Mouse (Mus musculus) CD4-positive, CD25-positive, alpha-beta regulatory T cell, adult 2 months (primary cell): Measurements from ENCODE around the gene Gm12248.
A peak's percentile ranks its signal among the peaks of the same experiment; 100 is the strongest.
"Not testable (repeated sequence)": the region's sequence is repeated elsewhere in the genome, so short reads cannot be mapped to it uniquely, and the experiment has no call there.

Source experiments
- DNase-seq: peaks from one replicate; pipeline ENCODE4 v3.0.0-alpha.2; 2012; ENCODE audit warnings: low read depth, low spot score

Gm12248 gene

GRCm38 (mm10) chr11:58102581-58103343 is 9.8 kb upstream of the Gm12248 start:
- DNase-seq, result peak; percentile 62

GRCm38 (mm10) chr11:58102146-58102545 is 9.2 kb upstream of the Gm12248 start:
- no peak for DNase-seq

GRCm38 (mm10) chr11:58101194-58101720 is 8.3 kb upstream of the Gm12248 start:
- no peak for DNase-seq

GRCm38 (mm10) chr11:58100006-58100405 is 7.1 kb upstream of the Gm12248 start:
- DNase-seq, result no peak

- DNase-seq, result peak; percentile 66
Observed at GRCm38 (mm10) chr11:58098366-58098720, 5.4 kb upstream of the Gm12248 start.

- DNase-seq, result peak; percentile 52
Observed at GRCm38 (mm10) chr11:58097621-58098365, 4.9 kb upstream of the Gm12248 start.

- DNase-seq, result no peak
Observed at GRCm38 (mm10) chr11:58096821-58097620, 4.1 kb upstream of the Gm12248 start.

GRCm38 (mm10) chr11:58096160-58096559 is 3.2 kb upstream of the Gm12248 start:
- DNase-seq, result peak; percentile 78

- DNase-seq, result no peak
Observed at GRCm38 (mm10) chr11:58095561-58095960, 2.6 kb upstream of the Gm12248 start.

- no peak for DNase-seq
Observed at GRCm38 (mm10) chr11:58094766-58095165, 1.8 kb upstream of the Gm12248 start.

- no peak for DNase-seq
Observed at GRCm38 (mm10) chr11:58092541-58092940, 393 bp downstream of the Gm12248 start.

- DNase-seq, result no peak
Observed at GRCm38 (mm10) chr11:58081716-58082115, 11.2 kb downstream of the Gm12248 start.

GRCm38 (mm10) chr11:58077270-58077669 is 15.7 kb downstream of the Gm12248 start:
- no peak for DNase-seq

- no peak for DNase-seq
Observed at GRCm38 (mm10) chr11:58072978-58073377, 20.0 kb downstream of the Gm12248 start.

- no peak for DNase-seq
Observed at GRCm38 (mm10) chr11:58065025-58065424, 27.9 kb downstream of the Gm12248 start.

GRCm38 (mm10) chr11:58062586-58062985 is 30.3 kb downstream of the Gm12248 start:
- no peak for DNase-seq

GRCm38 (mm10) chr11:58061218-58061617 is 31.7 kb downstream of the Gm12248 start:
- not testable (repeated sequence) for DNase-seq

GRCm38 (mm10) chr11:58059752-58060151 is 33.2 kb downstream of the Gm12248 start:
- DNase-seq, result not testable (repeated sequence)

- DNase-seq, result peak; percentile 79
Observed at GRCm38 (mm10) chr11:58057455-58057854, 35.5 kb downstream of the Gm12248 start.

- DNase-seq, result peak; percentile 45
Observed at GRCm38 (mm10) chr11:58046438-58046837, 46.5 kb downstream of the Gm12248 start.

GRCm38 (mm10) chr11:58042861-58043431 is 50.0 kb downstream of the Gm12248 start:
- no peak for DNase-seq
